Mouse (Mus musculus): ENCODE results near the gene H2-DMb1. TPM values are rescaled to one million over a fixed set of nuclear protein-coding genes. Genes with fewer than 3 reads are reported as not detected.

The H2-DMb1 gene
- polyA plus RNA-seq, 1 experiment from 2014 or later: 0.15 TPM

- H3K4me2 ChIP-seq (ENCODE audit: low read depth, low read length, severe bottlenecking): peak within 1 kb of the TSS; percentile 44
- peak; percentile 66; the same call in 1 of the 2 replicates for ATAC-seq (replicated peaks; ENCODE audit: low FRiP score)
- DNase-seq (ENCODE audit: low spot score): peak; percentile 85
- H3K9me3 ChIP-seq (ENCODE audit: control insufficient read depth, low read length): no peaks in the 10 kb centered on the region
- H3K9ac ChIP-seq (ENCODE audit: low read length): no peak within 1 kb of the TSS
- H3K4me3 ChIP-seq (ENCODE audit: low read depth, low read length): peak within 1 kb of the TSS; percentile 18
- no peak within 1 kb of the TSS for H3K27ac ChIP-seq (ENCODE audit: low read depth, low read length)
- peaks cover 5% of the 10 kb centered on the region for H3K4me1 ChIP-seq (replicated peaks; ENCODE audit: control insufficient read depth, insufficient read depth, low read length)
- peaks cover 55% of the 10 kb centered on the region for H3K27me3 ChIP-seq (ENCODE audit: control insufficient read depth, insufficient read depth, low read length)
- H3K36me3 ChIP-seq (ENCODE audit: control insufficient read depth, insufficient read depth, low read length): no peaks in the 10 kb centered on the region
- 4% methylated on average over 41 of the region's 41 CpGs for WGBS
These were observed 44.3 kb downstream of the H2-DMb1 start, which contains the start of gene Psmb8 for GRCm38 (mm10) chr17:34196941-34197894. Gene Psmb8 (plus strand): TSS chr17:34197721.

- no peaks in the 10 kb centered on the region for H3K9me3 ChIP-seq (ENCODE audit: control insufficient read depth, low read length)
- no peak for ATAC-seq (replicated peaks; ENCODE audit: low FRiP score)
- DNase-seq (ENCODE audit: low spot score): no peak
- peak overlapping the region; percentile 18 for H3K4me3 ChIP-seq (ENCODE audit: low read depth, low read length)
- peaks cover 49% of the 10 kb centered on the region for H3K27me3 ChIP-seq (ENCODE audit: control insufficient read depth, insufficient read depth, low read length)
- H3K27ac ChIP-seq (ENCODE audit: low read depth, low read length): no peak overlapping the region
- H3K9ac ChIP-seq (ENCODE audit: low read length): no peak overlapping the region
- WGBS: 2% methylated on average over 32 of the region's 32 CpGs
- H3K4me2 ChIP-seq (ENCODE audit: low read depth, low read length, severe bottlenecking): peak overlapping the region; percentile 44
- no peaks in the 10 kb centered on the region for H3K36me3 ChIP-seq (ENCODE audit: control insufficient read depth, insufficient read depth, low read length)
- H3K4me1 ChIP-seq (replicated peaks; ENCODE audit: control insufficient read depth, insufficient read depth, low read length): peaks cover 5% of the 10 kb centered on the region
These were observed 45.1 kb downstream of the H2-DMb1 start for GRCm38 (mm10) chr17:34197904-34198520.

- WGBS: 7% methylated on average over 11 of the region's 11 CpGs
- Histone ChIP-seq H3K9me3 (ENCODE audit: control insufficient read depth, low read length) (no peaks in the 10 kb centered on the region), H3K27ac (ENCODE audit: low read depth, low read length) (no peak overlapping the region), H3K4me2 (ENCODE audit: low read depth, low read length, severe bottlenecking) (peak overlapping the region; percentile 44; the same call in 1 of the 2 replicates), H3K4me3 (ENCODE audit: low read depth, low read length) (peak overlapping the region; percentile 18; the same call in 1 of the 2 replicates), H3K36me3 (ENCODE audit: control insufficient read depth, insufficient read depth, low read length) (no peaks in the 10 kb centered on the region), H3K4me1 (replicated peaks; ENCODE audit: control insufficient read depth, insufficient read depth, low read length) (peaks cover 5% of the 10 kb centered on the region), H3K27me3 (ENCODE audit: control insufficient read depth, insufficient read depth, low read length) (peaks cover 49% of the 10 kb centered on the region), H3K9ac (ENCODE audit: low read length) (no peak overlapping the region)
- ATAC-seq (replicated peaks; ENCODE audit: low FRiP score): no peak
- no peak for DNase-seq (ENCODE audit: low spot score)
These were observed 45.6 kb downstream of the H2-DMb1 start for GRCm38 (mm10) chr17:34198521-34198912.

GRCm38 (mm10) chr17:34199050-34199619 lies 46.3 kb downstream of the H2-DMb1 start:
- no peak overlapping the region for H3K27ac ChIP-seq (ENCODE audit: low read depth, low read length)
- no peak for ATAC-seq (replicated peaks; ENCODE audit: low FRiP score)
- no peaks in the 10 kb centered on the region for H3K9me3 ChIP-seq (ENCODE audit: control insufficient read depth, low read length)
- H3K27me3 ChIP-seq (ENCODE audit: control insufficient read depth, insufficient read depth, low read length): peaks cover 45% of the 10 kb centered on the region
- 64% methylated on average over 12 of the region's 12 CpGs for WGBS
- H3K36me3 ChIP-seq (ENCODE audit: control insufficient read depth, insufficient read depth, low read length): no peaks in the 10 kb centered on the region
- no peak overlapping the region for H3K9ac ChIP-seq (ENCODE audit: low read length)
- no peak overlapping the region for H3K4me3 ChIP-seq (ENCODE audit: low read depth, low read length)
- no peak overlapping the region for H3K4me2 ChIP-seq (ENCODE audit: low read depth, low read length, severe bottlenecking)
- DNase-seq (ENCODE audit: low spot score): no peak
- peaks cover 5% of the 10 kb centered on the region for H3K4me1 ChIP-seq (replicated peaks; ENCODE audit: control insufficient read depth, insufficient read depth, low read length)

GRCm38 (mm10) chr17:34200047-34200446 lies 47.2 kb downstream of the H2-DMb1 start:
- no peaks in the 10 kb centered on the region for H3K9me3 ChIP-seq (ENCODE audit: control insufficient read depth, low read length)
- H3K9ac ChIP-seq (ENCODE audit: low read length): no peak overlapping the region
- no peak overlapping the region for H3K4me2 ChIP-seq (ENCODE audit: low read depth, low read length, severe bottlenecking)
- ATAC-seq (replicated peaks; ENCODE audit: low FRiP score) (no peak), DNase-seq (ENCODE audit: low spot score) (no peak)
- H3K4me1 ChIP-seq (replicated peaks; ENCODE audit: control insufficient read depth, insufficient read depth, low read length): peaks cover 9% of the 10 kb centered on the region
- H3K27ac ChIP-seq (ENCODE audit: low read depth, low read length): no peak overlapping the region
- peaks cover 49% of the 10 kb centered on the region for H3K27me3 ChIP-seq (ENCODE audit: control insufficient read depth, insufficient read depth, low read length)
- no peak overlapping the region for H3K4me3 ChIP-seq (ENCODE audit: low read depth, low read length)
- no peaks in the 10 kb centered on the region for H3K36me3 ChIP-seq (ENCODE audit: control insufficient read depth, insufficient read depth, low read length)
- whole genome bisulfite sequencing: 78% methylated on average over 10 of the region's 10 CpGs

- no peak for ATAC-seq (replicated peaks; ENCODE audit: low FRiP score)
- Histone ChIP-seq H3K9ac (ENCODE audit: low read length) (no peak overlapping the region), H3K27me3 (ENCODE audit: control insufficient read depth, insufficient read depth, low read length) (peaks cover 53% of the 10 kb centered on the region), H3K4me2 (ENCODE audit: low read depth, low read length, severe bottlenecking) (no peak overlapping the region), H3K27ac (ENCODE audit: low read depth, low read length) (no peak overlapping the region), H3K36me3 (ENCODE audit: control insufficient read depth, insufficient read depth, low read length) (no peaks in the 10 kb centered on the region), H3K4me3 (ENCODE audit: low read depth, low read length) (no peak overlapping the region), H3K9me3 (ENCODE audit: control insufficient read depth, low read length) (no peaks in the 10 kb centered on the region), H3K4me1 (replicated peaks; ENCODE audit: control insufficient read depth, insufficient read depth, low read length) (peaks cover 9% of the 10 kb centered on the region)
- 88% methylated on average over 16 of the region's 16 CpGs for WGBS
- DNase-seq (ENCODE audit: low spot score): no peak
These were observed 48.1 kb downstream of the H2-DMb1 start for GRCm38 (mm10) chr17:34200772-34201505.

GRCm38 (mm10) chr17:34201506-34202055 lies 48.7 kb downstream of the H2-DMb1 start:
- no peak for ATAC-seq (replicated peaks; ENCODE audit: low FRiP score)
- peaks cover 9% of the 10 kb centered on the region for H3K4me1 ChIP-seq (replicated peaks; ENCODE audit: control insufficient read depth, insufficient read depth, low read length)
- H3K36me3 ChIP-seq (ENCODE audit: control insufficient read depth, insufficient read depth, low read length): no peaks in the 10 kb centered on the region
- H3K27me3 ChIP-seq (ENCODE audit: control insufficient read depth, insufficient read depth, low read length): peaks cover 49% of the 10 kb centered on the region
- H3K4me2 ChIP-seq (ENCODE audit: low read depth, low read length, severe bottlenecking): no peak overlapping the region
- no peaks in the 10 kb centered on the region for H3K9me3 ChIP-seq (ENCODE audit: control insufficient read depth, low read length)
- H3K9ac ChIP-seq (ENCODE audit: low read length): no peak overlapping the region
- H3K27ac ChIP-seq (ENCODE audit: low read depth, low read length): no peak overlapping the region
- no peak overlapping the region for H3K4me3 ChIP-seq (ENCODE audit: low read depth, low read length)
- WGBS: 71% methylated on average over 7 of the region's 7 CpGs
- no peak for DNase-seq (ENCODE audit: low spot score)
